Mouse (Mus musculus) embryonic stem cell, embryonic (primary cell): Measurements from ENCODE around the gene Bdkrb1.

Source experiments
- CTCF ChIA-PET, 4 experiments: fragments of 300-600 bp in 2 of 4; fragments of 350-600 bp in 2 of 4; sonication (Branson Sonifier 250); formaldehyde crosslinking; loops; one replicate each; lab custom pipeline; 2022; ENCODE audit warnings: inconsistent platforms in 2 of 4; lab: Charles Lee
- POLR2A ChIA-PET, 4 experiments: fragments of 300-600 bp in 2 of 4; fragments of 350-600 bp in 2 of 4; sonication (Branson Sonifier 250); formaldehyde crosslinking; loops; one replicate each; lab custom pipeline; 2022; ENCODE audit warnings: antibody characterized with exemption in 4 of 4, inconsistent platforms in 1 of 4; lab: Charles Lee

Bdkrb1 gene

GRCm38 (mm10) chr12:105622981-105623539 lies 20.2 kb downstream of the Bdkrb1 start:
- CTCF ChIA-PET = interaction anchor here in 3 of 4 experiments (0.6 to 1.6 kb wide), 5 partner anchors 38 to 669 kb away, joined by 3 to 9 read pairs (median 5); no protein-coding TSS in a partner anchor
- POLR2A ChIA-PET = interaction anchor here in 2 of 4 experiments (0.7 to 1.4 kb wide), 5 partner anchors 14 to 108 kb away, joined by 3 to 5 read pairs (median 3); no protein-coding TSS in a partner anchor

GRCm38 (mm10) chr12:105625798-105626197 lies 22.9 kb downstream of the Bdkrb1 start:
- ChIA-PET POLR2A (interaction anchor here in 2 of 4 experiments (0.5 to 1.6 kb wide), 4 partner anchors 8 to 1411 kb away, joined by 3 to 5 read pairs (median 4); no protein-coding TSS in a partner anchor), CTCF (interaction anchor here in 1 of 4 experiments (0.7 to 1.1 kb wide), 3 partner anchors 8 to 149 kb away, joined by 3 to 4 read pairs (median 3); no protein-coding TSS in a partner anchor)

DNA sequence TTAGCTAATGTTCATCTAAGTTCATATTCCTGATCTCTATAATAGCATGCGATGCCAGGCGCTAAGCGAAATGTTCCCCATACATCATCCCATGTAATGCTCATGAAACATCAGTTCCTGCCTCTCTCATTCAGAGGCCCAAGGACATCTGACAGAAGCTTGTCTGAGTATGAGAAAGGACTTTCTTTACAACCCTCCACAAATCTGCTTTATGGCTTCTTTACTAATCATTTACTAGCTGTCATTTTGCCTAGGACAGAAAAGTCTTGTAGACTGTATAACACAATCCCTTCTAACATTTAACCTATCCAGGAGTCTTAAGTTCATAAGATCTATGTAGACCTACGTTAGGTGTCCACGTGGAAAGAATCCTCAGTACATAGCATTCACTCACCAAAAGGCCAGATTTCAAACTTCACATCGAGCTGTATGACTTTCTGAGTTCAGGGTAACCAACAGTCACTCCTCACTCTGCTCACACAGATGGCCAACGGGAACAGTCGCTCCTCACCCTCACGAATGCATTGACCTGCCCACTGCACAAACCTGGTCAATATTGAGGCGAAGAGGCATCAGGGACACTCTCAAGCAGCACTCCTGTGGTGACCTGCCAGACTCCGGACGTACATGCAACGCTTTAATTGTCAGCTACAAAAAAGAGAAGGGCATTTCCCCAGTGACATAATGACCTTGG lies 31.6 kb downstream of the Bdkrb1 start:
- CTCF ChIA-PET = interaction anchor here in 1 of 4 experiments (0.6 kb wide), 1 partner anchor 35 kb away, joined by 3 read pairs; no protein-coding TSS in a partner anchor
- POLR2A ChIA-PET = interaction anchor here in 2 of 4 experiments (0.5 to 1.6 kb wide), 4 partner anchors 13 to 95 kb away, joined by 3 to 4 read pairs (median 3); no protein-coding TSS in a partner anchor

- ChIA-PET CTCF (interaction anchor here in 3 of 4 experiments (0.5 to 2.4 kb wide), 14 partner anchors 11 to 240 kb away, joined by 3 to 15 read pairs (median 4); no protein-coding TSS in a partner anchor), POLR2A (interaction anchor here in 3 of 4 experiments (0.6 to 1.8 kb wide), 14 partner anchors 9 to 179 kb away, joined by 3 to 6 read pairs (median 3); no protein-coding TSS in a partner anchor)
Observed at GRCm38 (mm10) chr12:105636551-105636950, 33.7 kb downstream of the Bdkrb1 start.

DNA sequence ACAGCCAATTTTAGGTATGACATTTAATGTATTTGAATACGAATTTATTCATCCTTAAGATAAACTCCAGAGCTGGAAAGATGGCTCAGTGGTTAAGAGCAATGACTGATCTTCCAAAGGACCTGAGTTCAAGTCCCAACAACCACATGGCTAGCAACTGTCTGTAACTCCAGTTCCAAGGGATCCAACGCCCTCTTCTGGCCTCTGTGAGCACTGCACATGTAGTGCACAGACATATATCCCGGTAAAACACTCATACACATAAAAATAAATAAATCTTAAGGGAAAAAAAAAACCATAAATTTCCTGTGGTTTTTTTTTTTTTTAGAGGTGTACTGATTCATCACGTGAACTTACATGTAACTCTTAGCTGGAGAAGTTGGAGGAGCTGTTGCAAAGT lies 34.7 kb downstream of the Bdkrb1 start:
- CTCF ChIA-PET = interaction anchor here in 3 of 4 experiments (0.6 to 2.4 kb wide), 10 partner anchors 12 to 313 kb away, joined by 3 to 15 read pairs (median 4); no protein-coding TSS in a partner anchor

DNA sequence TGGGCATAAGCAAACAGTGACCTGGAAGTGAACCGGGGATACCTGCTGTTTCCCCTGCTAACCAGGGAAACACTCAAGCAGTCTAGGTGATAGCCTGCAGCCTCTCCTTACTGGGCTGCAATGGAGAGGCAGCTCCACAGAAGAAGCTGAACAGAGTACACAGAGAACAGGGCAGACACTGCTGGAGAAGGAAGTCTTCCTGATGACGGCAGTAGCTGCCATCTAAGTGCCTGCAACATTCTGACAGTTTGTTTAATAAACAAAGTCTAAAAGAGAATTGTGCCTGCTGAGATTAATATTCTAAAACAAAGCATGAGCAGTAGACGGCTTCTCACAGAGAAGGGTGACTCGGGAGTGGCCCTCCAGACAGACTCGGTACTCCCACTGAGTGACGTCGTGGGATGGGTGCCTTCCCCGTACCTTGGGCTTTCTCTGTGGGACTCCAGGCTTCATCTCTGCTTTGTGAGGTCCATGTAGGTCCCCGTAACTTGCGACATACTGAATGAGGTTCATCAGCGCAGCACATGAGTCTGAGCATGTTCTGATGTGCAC lies 40.0 kb downstream of the Bdkrb1 start:
- ChIA-PET POLR2A (interaction anchor here in 1 of 4 experiments (0.6 to 1.3 kb wide), 3 partner anchors 18 to 56 kb away, joined by 3 read pairs; no protein-coding TSS in a partner anchor), CTCF (no interaction called here)

More for the DNA sequence above, 34.7 kb downstream of the Bdkrb1 start:
- POLR2A ChIA-PET = interaction anchor here in 1 of 4 experiments (0.6 to 1.8 kb wide), 8 partner anchors 10 to 641 kb away, joined by 3 to 6 read pairs (median 3); no protein-coding TSS in a partner anchor
